Mouse (Mus musculus) gonadal fat pad, adult 2 months (tissue): Measurements from ENCODE around the gene Kif15. TPM values are rescaled to one million over a fixed set of nuclear protein-coding genes. Genes with fewer than 3 reads are reported as not detected.

Experiments
- polyA plus RNA-seq: library from polyadenylated mRNA; depleted of rRNA; stranded (reverse); fragments of >200 nt; gene quantifications from 2 replicates; pipeline ENCODE4 v1.2.3, GENCODE M21; 2012; rRNA removed

Kif15 gene
- polyA plus RNA-seq, 1 experiment: 1.3 TPM

Other genes starting within 250 kb of the Kif15 start
- gene Topaz1, start 203.7 kb upstream of the Kif15 start, polyA plus RNA-seq: 0.09 TPM in 2 replicates
- gene Tcaim, start 145.5 kb upstream of the Kif15 start, polyA plus RNA-seq: 4.6 and 4.8 TPM in 2 replicates
- not detected in 2 replicates for gene Gm35549, start 107.0 kb upstream of the Kif15 start, polyA plus RNA-seq
- 43.2 and 47.8 TPM in 2 replicates for gene Zfp445, start 85.0 kb upstream of the Kif15 start, polyA plus RNA-seq
- 5.2 and 11.4 TPM in 2 replicates for gene Zkscan7, start 65.4 kb upstream of the Kif15 start, polyA plus RNA-seq
- 1.2 and 1.7 TPM in 2 replicates for gene Zfp105, start 28.0 kb upstream of the Kif15 start, polyA plus RNA-seq
- gene 1110059G10Rik, start within 50 bp of the Kif15 start, polyA plus RNA-seq: 2.1 and 3.4 TPM in 2 replicates
- 20.8 and 23.1 TPM in 2 replicates for gene Tmem42, start 70.3 kb downstream of the Kif15 start, polyA plus RNA-seq
- 0.42 and 0.48 TPM in 2 replicates for gene Tgm4, start 83.7 kb downstream of the Kif15 start, polyA plus RNA-seq
- gene Zdhhc3, start 162.2 kb downstream of the Kif15 start, polyA plus RNA-seq: 117 and 118 TPM in 2 replicates
- 25.5 and 26.0 TPM in 2 replicates for gene Exosc7, start 162.2 kb downstream of the Kif15 start, polyA plus RNA-seq
- 150 and 164 TPM in 2 replicates for gene Clec3b, start 199.9 kb downstream of the Kif15 start, polyA plus RNA-seq